Mouse (Mus musculus) forebrain, embryonic 15.5 days (tissue): ENCODE measurements around the gene Spata2. TPM values are rescaled to one million over a fixed set of nuclear protein-coding genes. Genes with fewer than 3 reads are reported as not detected.

ENCODE experiments used
- ATAC-seq: fragments of 200-750 bp; cut with Nextera tagmentation; replicated peaks from 2 replicates; pipeline ENCODE4 v1.8.0; 2017; ENCODE audit warnings: mild to moderate bottlenecking, moderate TSS enrichment, moderate library complexity
- H3K27ac ChIP-seq: fragments of 300-500 bp; sonication (generic); replicated peaks from 2 replicates; pipeline ENCODE4 v1.5.1; 2015; ENCODE audit warnings: mild to moderate bottlenecking, inconsistent platforms
- H3K27me3 ChIP-seq: fragments of 300-500 bp; sonication (generic); 2 replicates; pipeline ENCODE4 v1.6.1; 2015; ENCODE audit warnings: inconsistent platforms
- H3K36me3 ChIP-seq: fragments of 300-500 bp; sonication (generic); 2 replicates; pipeline ENCODE4 v1.6.1; 2015; ENCODE audit warnings: mild to moderate bottlenecking, inconsistent platforms
- H3K4me1 ChIP-seq: fragments of 300-500 bp; sonication (generic); 2 replicates; pipeline ENCODE4 v1.6.1; 2015; ENCODE audit warnings: inconsistent platforms
- H3K4me2 ChIP-seq: fragments of 300-500 bp; sonication (generic); replicated peaks from 2 replicates; pipeline ENCODE4 v1.6.1; 2015; ENCODE audit warnings: mild to moderate bottlenecking, inconsistent platforms
- H3K4me3 ChIP-seq: fragments of 300-500 bp; sonication (generic); 2 replicates; pipeline ENCODE4 v1.5.1; 2015; ENCODE audit warnings: mild to moderate bottlenecking, inconsistent platforms
- H3K9ac ChIP-seq: fragments of 300-500 bp; sonication (generic); replicated peaks from 2 replicates; pipeline ENCODE4 v1.6.1; 2015; ENCODE audit warnings: mild to moderate bottlenecking, inconsistent platforms
- H3K9me3 ChIP-seq: fragments of 300-500 bp; sonication (generic); 2 replicates; pipeline ENCODE4 v1.6.1; 2016; ENCODE audit warnings: inconsistent platforms
- WGBS: fragments of 180-500 bp; shearing (Covaris S2); methylation state at CpG from one replicate; pipeline ENCODE4 v1.1.7; 2015; ENCODE audit warnings: mixed read lengths; 5-methylcytosine and 5-hydroxymethylcytosine counted together
- polyA plus RNA-seq: library from polyadenylated mRNA; unstranded; fragments of >200 nt; fragmentation: Nextera tagmentation; extraction: Ambion mirVana; gene quantifications from 2 replicates; pipeline ENCODE4 v1.2.1, GENCODE M21; 2015

Gene Spata2
- polyA plus RNA-seq, 1 experiment from 2014 or later = 32.6 TPM

- 89% methylated on average over 6 of the region's 6 CpGs for WGBS
- H3K36me3 ChIP-seq = peaks cover 52% of the 10 kb centered on the region
- no peak overlapping the region for H3K4me2 ChIP-seq
- no peak overlapping the region for H3K27ac ChIP-seq
- no peak overlapping the region for H3K9ac ChIP-seq
- H3K27me3 ChIP-seq = no peaks in the 10 kb centered on the region
- H3K4me3 ChIP-seq = no peak overlapping the region
- no peak for ATAC-seq
- H3K9me3 ChIP-seq = no peaks in the 10 kb centered on the region
- H3K4me1 ChIP-seq = peaks cover 15% of the 10 kb centered on the region
Observed at GRCm38 (mm10) chr2:167471585-167471984, 21.1 kb downstream of the Spata2 start.

- peaks cover 62% of the 10 kb centered on the region for H3K36me3 ChIP-seq
Observed at GRCm38 (mm10) chr2:167470611-167471010, 22.1 kb downstream of the Spata2 start.

GRCm38 (mm10) chr2:167468444-167468843 is 24.2 kb downstream of the Spata2 start:
- H3K27ac ChIP-seq = no peak overlapping the region
- no peak overlapping the region for H3K4me3 ChIP-seq
- 79% methylated on average over 6 of the region's 6 CpGs for WGBS
- H3K4me1 ChIP-seq = no peaks in the 10 kb centered on the region
- peaks cover 57% of the 10 kb centered on the region for H3K36me3 ChIP-seq
- no peak for ATAC-seq
- no peaks in the 10 kb centered on the region for H3K27me3 ChIP-seq
- H3K9me3 ChIP-seq = no peaks in the 10 kb centered on the region
- H3K9ac ChIP-seq = no peak overlapping the region
- H3K4me2 ChIP-seq = no peak overlapping the region

More at GRCm38 (mm10) chr2:167470611-167471010, 22.1 kb downstream of the Spata2 start:
- H3K27me3 ChIP-seq = no peaks in the 10 kb centered on the region
- H3K9me3 ChIP-seq = no peaks in the 10 kb centered on the region
- H3K27ac ChIP-seq = no peak overlapping the region
- H3K4me2 ChIP-seq = no peak overlapping the region
- H3K9ac ChIP-seq = no peak overlapping the region
- WGBS = 95% methylated on average over 3 of the region's 3 CpGs
- no peak overlapping the region for H3K4me3 ChIP-seq
- no peak for ATAC-seq
- H3K4me1 ChIP-seq = peaks cover 5% of the 10 kb centered on the region

GRCm38 (mm10) chr2:167467214-167467613 is 25.5 kb downstream of the Spata2 start:
- H3K27me3 ChIP-seq = no peaks in the 10 kb centered on the region
- 87% methylated on average over 5 of the region's 5 CpGs for whole genome bisulfite sequencing
- peaks cover 53% of the 10 kb centered on the region for H3K36me3 ChIP-seq
- no peak overlapping the region for H3K4me3 ChIP-seq
- H3K4me1 ChIP-seq = no peaks in the 10 kb centered on the region
- ATAC-seq = no peak
- H3K9ac ChIP-seq = no peak overlapping the region
- H3K9me3 ChIP-seq = no peaks in the 10 kb centered on the region
- H3K27ac ChIP-seq = no peak overlapping the region
- H3K4me2 ChIP-seq = no peak overlapping the region

GRCm38 (mm10) chr2:167465951-167466350 is 26.7 kb downstream of the Spata2 start:
- Histone ChIP-seq H3K4me2 (no peak overlapping the region), H3K36me3 (peaks cover 46% of the 10 kb centered on the region), H3K27me3 (no peaks in the 10 kb centered on the region), H3K4me1 (no peaks in the 10 kb centered on the region), H3K9ac (no peak overlapping the region), H3K4me3 (no peak overlapping the region), H3K9me3 (no peaks in the 10 kb centered on the region), H3K27ac (no peak overlapping the region)
- 94% methylated on average over 3 of the region's 3 CpGs for WGBS
- no peak for ATAC-seq

- Histone ChIP-seq H3K9me3 (no peaks in the 10 kb centered on the region), H3K4me2 (no peak overlapping the region), H3K36me3 (peaks cover 35% of the 10 kb centered on the region), H3K4me3 (no peak overlapping the region), H3K9ac (no peak overlapping the region), H3K27me3 (no peaks in the 10 kb centered on the region), H3K4me1 (no peaks in the 10 kb centered on the region), H3K27ac (no peak overlapping the region)
- no peak for ATAC-seq
- WGBS = 94% methylated on average over 5 of the region's 5 CpGs
Observed at GRCm38 (mm10) chr2:167463802-167464201, 28.9 kb downstream of the Spata2 start.

GRCm38 (mm10) chr2:167462954-167463353 is 29.7 kb downstream of the Spata2 start:
- Histone ChIP-seq H3K27ac (no peak overlapping the region), H3K9ac (no peak overlapping the region), H3K27me3 (no peaks in the 10 kb centered on the region), H3K36me3 (peaks cover 29% of the 10 kb centered on the region), H3K4me1 (no peaks in the 10 kb centered on the region), H3K4me3 (no peak overlapping the region), H3K4me2 (no peak overlapping the region), H3K9me3 (no peaks in the 10 kb centered on the region)
- 62% methylated on average over 6 of the region's 6 CpGs for WGBS
- no peak for ATAC-seq

- H3K4me1 ChIP-seq = no peaks in the 10 kb centered on the region
- H3K4me2 ChIP-seq = no peak overlapping the region
- peaks cover 35% of the 10 kb centered on the region for H3K36me3 ChIP-seq
- no peak overlapping the region for H3K9ac ChIP-seq
- H3K27me3 ChIP-seq = no peaks in the 10 kb centered on the region
- 86% methylated on average over 6 of the region's 6 CpGs for WGBS
- no peak overlapping the region for H3K4me3 ChIP-seq
- ATAC-seq = no peak
- no peak overlapping the region for H3K27ac ChIP-seq
- H3K9me3 ChIP-seq = no peaks in the 10 kb centered on the region
Observed at GRCm38 (mm10) chr2:167459071-167459865, 33.4 kb downstream of the Spata2 start.

GRCm38 (mm10) chr2:167458548-167458947 is 34.1 kb downstream of the Spata2 start:
- H3K4me3 ChIP-seq = no peak overlapping the region
- no peak overlapping the region for H3K27ac ChIP-seq
- no peak overlapping the region for H3K4me2 ChIP-seq
- no peaks in the 10 kb centered on the region for H3K9me3 ChIP-seq
- no peaks in the 10 kb centered on the region for H3K27me3 ChIP-seq
- WGBS = 98% methylated on average over 3 of the region's 3 CpGs
- H3K9ac ChIP-seq = no peak overlapping the region
- H3K36me3 ChIP-seq = peaks cover 40% of the 10 kb centered on the region
- no peak for ATAC-seq
- no peaks in the 10 kb centered on the region for H3K4me1 ChIP-seq

GRCm38 (mm10) chr2:167457213-167457612 is 35.5 kb downstream of the Spata2 start:
- ATAC-seq = no peak
- no peak overlapping the region for H3K9ac ChIP-seq
- WGBS = 88% methylated on average over 9 of the region's 9 CpGs
- H3K4me3 ChIP-seq = no peak overlapping the region
- H3K27me3 ChIP-seq = no peaks in the 10 kb centered on the region
- H3K27ac ChIP-seq = no peak overlapping the region
- H3K4me2 ChIP-seq = no peak overlapping the region
- H3K36me3 ChIP-seq = peaks cover 48% of the 10 kb centered on the region
- no peaks in the 10 kb centered on the region for H3K9me3 ChIP-seq
- no peaks in the 10 kb centered on the region for H3K4me1 ChIP-seq

GRCm38 (mm10) chr2:167456361-167457020 is 36.2 kb downstream of the Spata2 start:
- H3K4me3 ChIP-seq = no peak overlapping the region
- peaks cover 52% of the 10 kb centered on the region for H3K36me3 ChIP-seq
- ATAC-seq = no peak
- no peak overlapping the region for H3K4me2 ChIP-seq
- no peaks in the 10 kb centered on the region for H3K4me1 ChIP-seq
- H3K27ac ChIP-seq = no peak overlapping the region
- no peaks in the 10 kb centered on the region for H3K9me3 ChIP-seq
- H3K27me3 ChIP-seq = no peaks in the 10 kb centered on the region
- no peak overlapping the region for H3K9ac ChIP-seq
- WGBS = 80% methylated on average over 5 of the region's 5 CpGs

GRCm38 (mm10) chr2:167453814-167454213 is 38.9 kb downstream of the Spata2 start:
- WGBS = 54% methylated on average over 3 of the region's 3 CpGs
- Histone ChIP-seq H3K27ac (no peak overlapping the region), H3K4me2 (no peak overlapping the region), H3K9me3 (no peaks in the 10 kb centered on the region), H3K9ac (no peak overlapping the region), H3K27me3 (no peaks in the 10 kb centered on the region), H3K4me1 (no peaks in the 10 kb centered on the region), H3K4me3 (no peak overlapping the region), H3K36me3 (peaks cover 51% of the 10 kb centered on the region)
- ATAC-seq = no peak
